Mouse (Mus musculus) stomach, postnatal 0 days (tissue): ENCODE measurements at regions not wholly inside any gene's neighbourhood (a gene's known extent, or its start where the extent isn't known, plus 50 kb on each side); places are given as distances from the start of the nearest gene placed in this dataset.

Experiments
- CTCF ChIP-seq: IDR thresholded peaks from 2 replicates; pipeline ENCODE4 v1.5.1; 2016; ENCODE audit warnings: antibody characterized with exemption, low read depth, mild to moderate bottlenecking, moderate library complexity
- EP300 ChIP-seq: optimal IDR thresholded peaks from 2 replicates; pipeline ENCODE3; 2016; ENCODE audit warnings: antibody characterized with exemption

DNA sequence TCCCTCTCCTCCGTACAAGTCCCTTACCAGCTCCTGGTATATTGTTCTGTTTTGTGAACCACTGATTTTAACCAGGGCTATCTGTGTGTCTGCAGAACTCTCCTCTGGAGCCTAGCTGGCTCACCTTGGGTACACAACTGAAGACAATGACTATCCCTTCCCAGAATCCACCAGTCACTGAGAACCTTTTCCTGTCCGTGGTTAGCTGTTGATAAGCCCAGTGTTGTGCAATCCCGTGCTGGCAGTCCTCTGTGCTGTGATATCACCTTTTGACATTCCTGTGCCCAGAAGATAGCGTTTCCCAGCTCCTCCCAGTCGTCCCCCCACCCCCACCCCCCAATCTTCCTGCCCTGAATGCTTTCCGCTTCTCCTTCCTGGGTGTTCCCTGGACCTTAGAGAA lies 73.5 kb downstream of the S1pr1 start:
- TF ChIP-seq CTCF (no peak), EP300 (no peak)
